In the genomic region with DNA sequence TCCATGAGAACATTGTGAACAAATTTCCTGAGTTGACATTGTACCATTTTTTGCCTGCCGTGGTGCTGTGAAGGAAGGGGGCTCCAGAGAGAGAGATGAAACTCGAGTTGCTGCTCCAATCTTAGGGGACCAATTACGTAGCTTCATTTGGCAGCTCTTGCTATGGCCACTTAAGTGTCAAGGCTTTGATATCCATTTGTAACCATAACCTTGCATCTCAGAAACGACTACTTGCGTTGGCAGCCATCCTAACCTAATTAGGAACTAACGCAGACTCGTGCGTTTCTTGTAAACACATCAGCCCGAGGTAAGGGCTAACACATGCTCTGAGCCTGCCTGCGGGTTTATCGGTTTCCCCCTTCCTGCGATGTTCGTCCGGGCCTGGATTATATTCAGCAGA, we compare ENCODE assay signal across 13 mouse cellular contexts.
DNase-seq lines count a peak whose midpoint lies in the region; ATAC-seq and TF ChIP-seq lines count a peak whose summit lies in the region.
"Had no signal": no experiment of that assay in that cellular context is flagged by ENCODE, and none has a peak within 500 bp of the region (broad histone marks: within the 10 kb centered on the region; RNA-seq: fewer than 3 reads in every experiment).

No protein-coding gene starts in this region.

- no peak overlapping the region for H3K27ac ChIP-seq in kidney, embryonic 15.5 days
- H3K27ac ChIP-seq in limb, embryonic 12.5 days, result 0 out of 2 replicates have a peak overlapping the region, but pooled peaks have one; percentile 17
- H3K27ac ChIP-seq: hindbrain, postnatal 0 days had no signal

- no peak for DNase-seq in kidney, postnatal 4 days
- DNase-seq in brain, embryonic 14.5 days (ENCODE audit: low read depth), result peak; percentile 70
- peak; percentile 41 for DNase-seq in embryo, embryonic 11 days
- DNase-seq in thymus, postnatal 4 days, result no peak
- DNase-seq in layer of hippocampus, postnatal 10 days (ENCODE audit: low spot score in 2 of 2), result no peak
- DNase-seq: adrenal gland, adult 8-10 months; left cerebral cortex, postnatal 4 days; lung, postnatal 4 days; right cerebral cortex, postnatal 4 days had no signal

- no peak overlapping the region for H3K9ac ChIP-seq in kidney, embryonic 15.5 days
- H3K9ac ChIP-seq in limb, embryonic 12.5 days (replicated peaks), result no peak overlapping the region

- ATAC-seq in kidney, embryonic 15.5 days (replicated peaks; ENCODE audit: low FRiP score), result no peak
- ATAC-seq in limb, embryonic 12.5 days (ENCODE audit: insufficient number of reproducible peaks, insufficient read depth, low FRiP score, low TSS enrichment, low read depth), result no peak
- ATAC-seq: hindbrain, postnatal 0 days had no signal

- H3K4me2 ChIP-seq in kidney, embryonic 15.5 days, result peak overlapping the region; percentile 37; the same call in 1 of the 2 replicates
- H3K4me2 ChIP-seq in limb, embryonic 12.5 days, result peak overlapping the region; percentile 42

- no peak overlapping the region for H3K4me3 ChIP-seq in kidney, embryonic 15.5 days (replicated peaks)
- H3K4me3 ChIP-seq in limb, embryonic 12.5 days (replicated peaks), result 0 out of 2 replicates have a peak overlapping the region, but pooled peaks have one; percentile 7

- TF ChIP-seq POLR2A in brain, embryonic 14.5 days (IDR thresholded peaks at IDR 0.05; ENCODE audit: borderline replicate concordance, extremely low read depth, insufficient read depth, insufficient read length, poor library complexity, severe bottlenecking), result no peak

- H3K9me3 ChIP-seq in kidney, embryonic 15.5 days (replicated peaks), result no peaks in the 10 kb centered on the region
- no peaks in the 10 kb centered on the region for H3K9me3 ChIP-seq in limb, embryonic 12.5 days

- no peak for TF ChIP-seq CTCF in brain, embryonic 14.5 days (IDR thresholded peaks at IDR 0.05; ENCODE audit: borderline replicate concordance, extremely low read depth, insufficient read depth, insufficient read length)

- no peaks in the 10 kb centered on the region for H3K36me3 ChIP-seq in kidney, embryonic 15.5 days
- no peaks in the 10 kb centered on the region for H3K36me3 ChIP-seq in limb, embryonic 12.5 days

- no peaks in the 10 kb centered on the region for H3K27me3 ChIP-seq in kidney, embryonic 15.5 days
- H3K27me3 ChIP-seq in limb, embryonic 12.5 days, result no peaks in the 10 kb centered on the region
- H3K27me3 ChIP-seq: CH12.LX had no signal

- no peaks in the 10 kb centered on the region for H3K4me1 ChIP-seq in kidney, embryonic 15.5 days
- H3K4me1 ChIP-seq in limb, embryonic 12.5 days (replicated peaks), result peaks cover 5% of the 10 kb centered on the region

- WGBS in kidney, embryonic 15.5 days, result 55% methylated on average over 14 of the region's 14 CpGs
- 14% methylated on average over 14 of the region's 14 CpGs for WGBS in limb, embryonic 12.5 days

Comparison
In these comparisons a context has a peak if more than half of its experiments do, and no peak if none do; other contexts are left out.
1. DNase-seq: peak in brain, embryonic 14.5 days (single experiment) and embryo, embryonic 11 days (single experiment); none in kidney, postnatal 4 days (0 of 2), thymus, postnatal 4 days (single experiment) and layer of hippocampus, postnatal 10 days (0 of 2).